Mouse (Mus musculus) urinary bladder, postnatal 4 days (tissue): Measurements from ENCODE around the gene Man1a.

Source experiments
- DNase-seq, 2 experiments: peaks; one replicate each; pipeline ENCODE4 v3.0.0; 2021 to 2022; ENCODE audit warnings: low spot score in 2 of 2

Man1a gene

DNA sequence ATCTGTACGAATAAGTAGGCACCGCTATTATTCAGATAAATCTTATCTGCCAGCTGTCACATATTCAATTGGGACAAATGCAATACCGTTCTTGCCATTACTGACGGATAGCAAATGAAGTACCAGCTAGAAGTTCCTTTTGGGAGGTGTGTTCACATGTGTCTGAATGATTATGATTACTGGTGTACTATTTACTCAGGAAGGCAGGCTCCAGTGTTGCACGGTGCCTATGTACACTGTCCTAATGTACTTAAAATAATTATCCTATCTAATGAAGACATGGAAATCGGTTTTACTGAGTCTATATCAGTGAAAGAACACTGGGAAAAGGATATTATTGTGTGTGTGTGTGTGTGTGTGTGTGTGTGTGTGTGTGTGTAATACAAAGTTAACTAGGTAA is 160.7 kb downstream of the Man1a start:
- DNase-seq = no peak

DNA sequence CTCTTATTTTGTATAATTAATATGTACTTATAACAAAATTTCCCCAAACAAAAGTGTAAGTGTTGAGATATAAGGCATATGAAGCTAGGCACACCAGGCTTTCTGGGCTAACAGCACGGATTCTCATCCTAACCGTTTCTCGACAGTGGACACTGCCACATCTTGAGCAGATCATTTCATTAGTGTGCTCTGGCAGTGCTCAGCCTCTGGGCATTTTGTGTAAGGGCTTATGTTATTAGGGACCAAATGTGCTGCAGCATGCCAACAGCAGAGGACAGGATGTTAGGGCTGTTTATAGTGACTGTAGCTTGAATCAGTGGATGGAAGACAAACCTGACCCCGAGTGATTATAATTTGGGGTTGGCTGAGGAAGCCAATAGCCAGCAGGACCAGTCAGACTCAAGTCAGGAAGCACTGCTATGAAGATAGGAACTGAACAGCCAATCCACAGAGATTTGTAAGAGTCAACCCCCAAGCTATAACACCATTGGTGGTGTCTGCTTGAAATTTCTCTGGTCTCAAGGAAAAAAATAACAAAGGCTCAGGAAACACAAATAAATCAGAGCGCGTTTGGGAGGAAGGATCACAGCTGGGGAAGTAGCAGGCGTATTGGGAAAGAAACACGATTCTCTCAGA is 161.3 kb downstream of the Man1a start:
- DNase-seq = no peak

DNA sequence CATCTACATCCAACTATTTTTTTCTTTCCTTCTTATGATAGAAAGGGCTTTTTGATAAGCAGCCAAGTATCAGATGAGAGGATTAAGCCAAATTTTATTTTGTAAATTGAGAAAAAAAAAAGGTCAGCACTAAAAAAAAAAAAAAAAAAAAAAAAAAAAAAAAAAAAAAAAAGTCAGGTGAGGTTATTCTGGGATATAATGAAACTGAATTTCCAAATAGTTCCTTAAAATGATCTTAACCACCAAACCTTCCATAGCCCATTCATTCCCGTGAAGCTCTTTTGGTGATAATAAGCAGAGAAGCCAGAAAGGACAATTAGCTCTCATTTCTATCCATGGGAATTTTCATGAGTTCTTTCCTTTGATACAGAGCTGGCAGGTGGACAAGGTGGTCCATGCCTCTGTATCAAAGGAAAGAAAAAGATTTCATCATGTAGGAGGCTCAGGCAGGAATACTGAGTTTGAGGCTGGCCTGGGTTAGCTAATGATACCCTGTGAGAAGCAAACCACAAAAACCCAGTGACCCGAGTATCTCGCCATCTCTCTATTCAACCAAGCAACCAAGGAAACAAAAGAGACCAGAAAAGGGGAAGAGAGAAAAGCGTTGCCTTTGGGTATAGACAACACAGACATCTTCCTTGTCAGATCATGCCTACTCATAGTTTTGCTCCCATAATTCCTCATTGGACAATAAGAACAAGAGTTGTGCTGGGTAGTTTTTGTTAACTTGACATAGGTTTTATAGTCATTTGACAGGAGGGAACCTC is 162.7 kb downstream of the Man1a start:
- DNase-seq = no peak

DNA sequence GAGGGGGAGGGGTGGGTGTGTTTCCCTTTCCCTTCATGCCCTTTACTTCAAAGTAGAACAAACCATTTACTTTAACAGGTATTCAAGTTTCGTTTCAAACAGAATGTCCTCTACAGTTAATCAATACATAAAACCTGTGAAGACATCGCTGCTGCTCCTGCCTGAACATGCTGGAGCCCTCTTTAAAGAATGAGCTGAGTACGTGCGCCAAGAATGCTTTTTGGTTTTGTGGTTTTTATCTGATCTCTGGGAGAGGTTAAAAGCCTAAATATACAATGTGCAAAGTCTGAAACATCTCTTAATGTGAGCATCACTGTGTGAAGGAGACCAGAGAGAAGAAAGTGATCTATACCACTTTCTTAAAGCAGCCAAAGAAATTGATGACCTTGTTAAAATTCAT is 186.9 kb downstream of the Man1a start:
- no peak for DNase-seq

GRCm38 (mm10) chr10:53888382-53889110 is 187.9 kb downstream of the Man1a start:
- DNase-seq = no peak

- DNase-seq = no peak
Measured at GRCm38 (mm10) chr10:53886475-53886874, 189.9 kb downstream of the Man1a start.

DNA sequence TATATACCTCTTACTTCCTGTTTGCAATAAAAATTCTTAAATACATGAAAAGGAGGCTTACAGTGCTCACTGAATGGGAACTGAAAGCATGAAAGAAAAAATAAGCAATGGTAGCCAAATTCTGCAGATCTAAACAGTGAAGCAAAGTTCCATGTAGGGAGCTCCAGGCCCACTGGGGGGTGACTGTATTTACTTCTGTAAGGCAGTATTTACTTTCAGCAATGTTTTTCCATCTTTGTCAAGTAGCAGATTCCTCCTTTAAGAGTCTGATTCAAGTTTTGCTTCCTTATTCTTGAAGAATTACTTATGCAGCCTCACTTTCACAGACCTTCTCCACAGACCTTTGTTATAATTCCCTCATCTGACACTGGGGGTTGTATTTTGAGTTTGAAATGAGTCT is 195.1 kb downstream of the Man1a start:
- DNase-seq = no peak

- peak in 1 of 2 experiments; percentile 24 for DNase-seq
Measured at GRCm38 (mm10) chr10:53875896-53876295, 200.5 kb downstream of the Man1a start.

DNA sequence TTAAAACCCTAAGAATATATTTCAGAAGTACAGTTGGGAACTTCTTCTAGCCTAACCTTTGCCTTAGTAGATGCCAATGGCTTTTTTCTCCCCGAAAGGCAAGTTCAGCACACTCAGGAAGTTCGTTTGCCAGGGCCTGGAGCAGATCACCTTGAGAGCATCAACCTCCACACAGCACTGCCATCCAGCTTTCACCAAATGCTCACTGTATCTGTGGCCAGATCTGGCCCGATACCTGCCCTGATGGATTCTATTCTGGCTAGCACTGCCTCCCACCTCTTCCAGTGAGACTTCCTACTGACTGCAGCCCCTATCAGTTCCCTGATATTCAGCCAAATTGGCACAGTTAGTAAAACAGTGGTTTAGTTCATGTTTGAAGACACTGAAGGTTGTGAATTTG is 202.2 kb downstream of the Man1a start:
- DNase-seq = no peak

GRCm38 (mm10) chr10:53863486-53864357 is 212.7 kb downstream of the Man1a start:
- peak in 1 of 2 experiments; percentile 22 for DNase-seq

- no peak for DNase-seq
Measured at GRCm38 (mm10) chr10:53859879-53860278, 216.5 kb downstream of the Man1a start.

DNA sequence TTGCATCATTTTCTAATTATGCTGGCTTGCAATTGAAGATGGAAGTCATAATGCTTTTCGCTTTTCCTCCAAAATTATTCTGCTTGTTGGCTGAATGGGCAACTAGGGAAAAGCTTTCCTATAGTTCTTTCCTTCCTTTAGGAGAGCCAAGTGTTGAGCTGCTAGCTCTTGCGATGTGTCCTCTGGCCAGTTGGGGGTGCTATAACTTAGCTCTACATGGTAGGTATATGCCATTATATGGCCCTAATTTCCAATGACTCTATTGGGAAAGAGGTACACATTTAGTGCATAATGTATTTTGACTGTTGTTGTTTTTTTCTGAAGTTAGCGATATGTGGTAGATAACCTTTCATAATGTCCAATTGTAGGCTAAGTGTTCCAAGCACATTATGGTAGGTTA is 217.2 kb downstream of the Man1a start:
- no peak for DNase-seq
